Mouse (Mus musculus): ENCODE results near the gene Ephb1.

DNA sequence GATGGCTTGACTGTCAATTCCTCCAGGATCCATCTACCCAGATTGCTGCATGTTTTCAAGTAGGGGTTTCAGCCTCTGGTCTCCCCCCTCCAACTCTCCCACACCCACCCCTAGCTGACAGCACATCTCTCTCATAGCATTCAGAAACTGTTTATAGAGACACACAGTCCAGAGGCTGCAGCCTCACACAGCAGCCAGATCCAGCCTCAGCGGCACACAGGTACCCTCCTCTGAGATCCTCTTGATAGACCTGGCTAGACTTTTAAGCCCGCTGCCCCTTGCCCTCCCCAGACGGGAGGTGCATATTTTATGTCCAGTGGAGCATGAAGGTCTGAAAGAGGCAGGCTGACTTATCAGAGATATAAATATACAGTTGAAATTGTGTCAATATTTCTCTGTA, 228.0 kb downstream of the Ephb1 start:
- TF ChIP-seq EP300 (IDR thresholded peaks at IDR 0.05) (no peak), CTCF (IDR thresholded peaks at IDR 0.05) (no peak)
